Mouse (Mus musculus) brain, embryonic 14.5 days (tissue): ENCODE results near the gene Hspa1a.

ENCODE experiments used
- CTCF ChIP-seq: fragments of 200-500 bp; IDR thresholded peaks from 2 replicates; pipeline ENCODE4 v1.5.1; 2012; ENCODE audit warnings: inconsistent platforms, mild to moderate bottlenecking, moderate library complexity, borderline replicate concordance; ENCODE audit not compliant: insufficient read depth, insufficient read length; ENCODE audit errors: extremely low read depth
- POLR2A ChIP-seq: fragments of 200-500 bp; IDR thresholded peaks from 2 replicates; pipeline ENCODE4 v1.6.1; 2012; ENCODE audit warnings: mild to moderate bottlenecking, inconsistent platforms, borderline replicate concordance; ENCODE audit not compliant: poor library complexity, insufficient read depth, insufficient read length, severe bottlenecking; ENCODE audit errors: extremely low read depth

DNA sequence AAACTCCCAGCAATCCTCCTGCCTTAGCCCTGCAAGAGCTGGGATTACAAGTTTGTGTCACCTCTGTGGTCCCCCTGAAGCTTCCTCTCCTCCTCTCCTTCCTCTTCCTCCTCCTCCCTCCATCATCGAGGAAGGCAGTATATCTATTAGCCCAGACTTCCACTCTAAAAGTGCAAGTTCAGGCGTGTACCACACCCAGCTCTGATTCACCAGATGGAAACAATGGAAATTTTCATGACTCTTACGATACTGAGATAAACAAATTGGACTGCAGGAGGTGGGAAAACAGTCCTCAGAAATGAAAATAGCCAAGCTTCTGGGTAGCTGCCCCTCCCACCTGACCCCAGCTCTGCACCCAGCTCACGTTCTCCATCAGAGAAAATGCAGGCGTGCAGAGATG lies 6.3 kb downstream of the Hspa1a start:
- no peak for TF ChIP-seq CTCF
- no peak for TF ChIP-seq POLR2A
